Mouse (Mus musculus): Measurements from ENCODE around the gene Usp8.

- TF ChIP-seq CTCF (conservative IDR thresholded peaks at IDR 0.05; ENCODE audit: insufficient read depth, insufficient read length, low read depth, low read length) (no peak), POLR2A (IDR thresholded peaks at IDR 0.05; ENCODE audit: low read depth, low read length) (no peak)
Measured at GRCm38 (mm10) chr2:126682937-126683336, 24.2 kb upstream of the Usp8 start.

Measured in kidney, adult 2 months (tissue).